Mouse (Mus musculus) skeletal muscle tissue, adult 2 months (tissue): ENCODE measurements around the gene Pth1r.
A peak's percentile ranks its signal among the peaks of the same experiment; 100 is the strongest.

Experiments
- DNase-seq: peaks from one replicate; pipeline ENCODE4 v3.0.0-alpha.2; 2012; ENCODE audit warnings: low read depth, low spot score

Gene Pth1r

DNA sequence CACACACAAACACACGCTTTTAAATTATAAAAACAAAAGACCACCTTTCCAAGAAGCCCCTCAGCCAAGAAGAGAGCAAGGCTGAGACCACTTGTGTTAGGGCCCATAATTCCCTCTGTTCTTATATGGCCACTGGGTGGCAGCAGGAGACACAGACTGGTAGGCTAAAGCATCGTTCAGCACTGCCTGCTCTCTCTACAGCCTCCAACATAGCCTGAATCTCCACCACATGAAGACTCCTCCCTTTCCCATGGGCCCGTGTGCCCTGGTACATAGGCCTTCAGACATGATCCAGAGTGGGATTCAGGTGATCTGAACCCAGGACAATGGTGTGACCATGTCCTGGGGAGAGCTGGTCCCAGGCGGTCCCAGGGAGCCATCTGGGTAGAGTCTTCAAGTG, 30.2 kb downstream of the Pth1r start:
- peak; percentile 47 for DNase-seq

- no peak for DNase-seq
These were observed 31.5 kb downstream of the Pth1r start for GRCm38 (mm10) chr9:110715426-110715825.

DNA sequence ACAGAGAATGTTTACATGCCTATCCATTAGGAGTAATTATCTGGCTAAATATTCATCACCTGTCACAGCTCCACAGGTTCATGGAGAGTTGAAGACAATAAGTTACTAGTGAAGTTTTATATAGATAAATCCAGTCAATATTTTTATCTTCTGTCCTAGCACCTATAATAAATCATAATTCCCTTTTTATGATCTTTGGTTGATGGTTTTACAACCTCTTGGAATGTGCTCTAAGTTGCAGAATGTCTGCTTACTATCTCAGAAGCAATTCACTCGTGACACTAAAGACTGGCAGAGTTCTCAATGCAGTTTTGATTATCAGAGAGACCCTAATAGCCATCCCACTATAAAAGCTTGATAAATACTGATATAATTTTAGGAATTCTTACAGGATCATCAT, 33.6 kb downstream of the Pth1r start:
- no peak for DNase-seq

DNA sequence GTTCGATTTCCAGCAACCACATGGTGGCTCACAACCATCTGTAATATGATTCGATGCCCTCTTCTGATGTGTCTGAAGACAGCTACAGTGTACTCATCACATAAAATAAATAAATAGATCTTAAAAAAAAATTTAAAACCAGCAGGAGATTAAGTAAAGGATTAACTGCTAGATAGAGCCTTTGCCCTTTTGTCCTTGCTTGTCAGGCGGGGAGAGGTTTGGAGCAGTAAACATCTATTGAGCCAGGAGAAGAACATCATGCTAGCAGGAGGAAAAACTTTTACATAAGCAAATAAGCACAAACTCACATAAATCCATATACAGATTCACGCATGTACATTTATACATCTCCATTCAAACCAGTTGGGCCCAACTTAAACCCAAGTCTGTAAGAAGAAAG, 34.4 kb downstream of the Pth1r start:
- DNase-seq = no peak

GRCm38 (mm10) chr9:110711996-110712395, 34.9 kb downstream of the Pth1r start:
- DNase-seq = no peak

- no peak for DNase-seq
These were observed 35.4 kb downstream of the Pth1r start for GRCm38 (mm10) chr9:110711532-110711931.

DNA sequence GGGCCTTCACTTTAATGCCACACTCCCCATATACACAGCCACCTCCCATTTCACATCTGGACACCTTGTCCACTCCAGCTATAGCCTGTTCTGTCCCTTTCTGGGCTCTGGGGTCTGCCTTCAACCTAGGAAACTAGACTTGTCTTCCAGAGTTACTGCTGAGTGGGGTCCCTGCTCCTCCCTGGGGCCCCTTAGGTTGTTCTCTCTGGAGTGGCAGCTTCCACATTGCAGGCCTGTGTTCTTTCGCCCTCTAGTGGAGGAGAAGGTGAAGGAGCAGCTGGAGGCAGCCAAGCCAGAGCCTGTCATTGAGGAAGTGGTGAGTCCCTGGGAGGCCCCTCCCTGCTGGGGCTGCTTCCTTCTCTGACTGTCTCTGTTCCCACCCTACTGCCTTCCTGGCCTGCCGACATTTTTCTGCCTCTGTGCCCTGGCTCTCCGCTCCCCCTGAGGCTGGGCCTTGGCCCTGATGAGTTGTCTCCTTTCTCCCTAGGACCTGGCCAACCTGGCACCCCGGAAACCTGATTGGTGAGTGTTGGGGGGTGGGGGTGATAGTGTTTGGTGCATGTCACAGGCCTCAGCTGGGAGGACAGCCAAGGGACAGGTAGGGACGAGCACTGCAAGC, 37.2 kb downstream of the Pth1r start:
- DNase-seq = peak; percentile 72

DNA sequence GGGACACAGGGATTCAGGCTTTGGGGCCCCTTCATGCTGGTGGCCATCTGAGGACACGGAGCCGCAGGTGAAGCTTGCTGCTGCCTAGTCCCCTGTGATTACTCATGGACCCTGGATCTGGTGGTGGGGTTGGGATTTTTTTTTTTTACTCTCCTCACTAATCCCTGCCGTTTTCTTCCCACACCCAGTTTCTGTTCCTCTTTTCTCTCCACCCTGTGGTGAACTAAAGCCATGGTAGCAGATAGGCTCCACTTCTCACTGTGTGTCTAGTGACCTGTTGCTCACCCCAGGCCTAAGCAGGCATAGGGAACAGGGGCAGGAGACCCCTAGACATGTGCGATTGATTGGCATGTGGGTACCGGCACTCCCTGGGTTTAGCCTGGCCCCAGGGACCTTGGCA, 40.2 kb downstream of the Pth1r start:
- no peak for DNase-seq

GRCm38 (mm10) chr9:110703951-110704350, 43.0 kb downstream of the Pth1r start:
- DNase-seq = no peak

GRCm38 (mm10) chr9:110702848-110703247, 44.1 kb downstream of the Pth1r start:
- DNase-seq = no peak

DNA sequence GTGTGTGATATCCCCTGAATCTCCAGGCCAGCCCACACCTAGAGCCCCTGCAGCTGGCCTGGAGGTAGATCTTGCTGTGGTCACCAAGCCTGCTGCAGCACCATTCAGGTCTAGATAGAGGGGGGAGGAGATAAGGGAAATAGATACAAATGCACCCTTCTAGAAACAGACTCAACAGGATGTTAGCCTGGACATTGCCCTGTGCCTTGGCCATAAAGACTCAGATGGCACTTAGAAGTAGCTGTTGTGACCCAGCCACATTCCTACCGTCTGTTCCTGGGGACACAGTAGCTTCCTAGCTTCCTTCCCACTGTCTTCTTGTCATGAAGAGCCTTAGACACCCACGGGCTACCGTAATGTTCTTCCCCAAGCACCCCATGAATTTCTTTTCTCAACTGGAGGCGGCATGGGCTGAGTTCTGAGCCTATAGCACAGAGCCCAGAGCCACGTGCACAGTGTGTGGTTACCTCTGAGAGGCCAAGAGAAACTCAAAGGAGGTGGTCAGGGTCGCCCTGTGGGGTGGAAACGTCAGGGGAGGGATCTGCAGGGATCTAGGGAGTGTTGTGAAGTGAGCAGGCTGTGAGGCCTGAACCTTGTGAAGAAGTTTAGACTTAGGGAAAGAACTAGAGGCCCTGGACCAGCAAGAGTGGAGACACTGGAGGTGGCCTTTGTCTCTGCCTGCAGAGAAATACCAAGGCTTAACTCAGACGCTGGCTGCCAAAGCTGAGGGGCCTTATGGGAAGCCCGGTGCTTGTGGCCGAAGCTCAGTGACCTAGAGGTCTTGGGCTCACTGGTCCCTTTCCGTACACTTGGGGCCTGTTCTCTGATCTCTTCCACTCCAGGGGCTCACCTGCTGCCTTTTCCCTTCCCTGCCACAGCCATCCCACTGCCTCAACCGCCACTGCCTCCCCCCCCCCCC, 45.6 kb downstream of the Pth1r start:
- no peak for DNase-seq

- no peak for DNase-seq
These were observed 47.4 kb downstream of the Pth1r start for GRCm38 (mm10) chr9:110699574-110699973.

- DNase-seq = no peak
These were observed 49.5 kb downstream of the Pth1r start for GRCm38 (mm10) chr9:110697465-110697864.

DNA sequence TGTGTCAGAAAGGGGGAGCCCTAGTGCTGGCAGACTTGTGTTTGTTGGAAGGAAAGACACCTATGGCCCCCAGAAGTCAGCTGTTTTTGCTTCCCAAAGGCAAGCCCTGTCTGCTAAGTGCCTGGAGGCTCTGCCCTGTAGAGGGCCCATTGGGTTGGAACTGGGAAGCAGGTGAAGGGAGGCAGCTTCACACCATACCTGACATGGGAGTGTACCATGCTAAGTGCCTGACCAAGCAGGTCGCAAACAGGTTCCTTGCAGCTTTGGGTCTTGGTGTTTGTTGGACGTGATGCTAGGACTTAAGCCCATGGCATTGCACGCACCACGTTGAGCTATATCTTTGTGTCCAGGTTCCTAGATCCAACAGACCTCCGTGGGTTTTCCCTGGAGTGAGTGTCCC, 50.5 kb downstream of the Pth1r start:
- DNase-seq = no peak

DNA sequence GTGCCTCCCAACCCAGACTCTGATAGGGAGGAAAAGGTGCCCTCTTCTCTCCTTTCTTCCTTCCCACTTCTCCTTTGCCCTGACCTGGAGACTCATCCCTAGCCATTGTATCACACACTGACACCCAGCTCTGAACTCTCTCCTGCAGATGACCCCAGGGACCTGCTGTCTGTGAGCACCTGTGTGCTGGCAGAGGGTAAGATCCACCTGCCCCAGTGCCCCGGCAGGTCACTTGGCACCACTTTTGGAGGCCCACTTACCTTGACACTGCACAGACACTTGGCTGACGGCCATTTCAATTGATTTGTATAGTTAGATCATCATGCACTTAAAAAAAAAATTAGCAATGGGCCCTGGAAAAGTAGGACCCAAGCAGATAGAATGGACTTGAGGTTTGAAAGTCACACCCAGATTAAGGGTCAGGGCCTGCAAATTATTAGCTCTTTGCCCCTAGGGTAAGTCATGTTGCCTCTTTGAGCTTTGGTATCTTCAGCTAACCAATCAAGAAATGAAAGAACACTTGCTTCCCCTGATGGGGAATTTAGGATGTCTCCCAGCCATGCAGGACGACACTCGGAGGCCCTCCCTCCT, 51.7 kb downstream of the Pth1r start:
- no peak for DNase-seq

DNA sequence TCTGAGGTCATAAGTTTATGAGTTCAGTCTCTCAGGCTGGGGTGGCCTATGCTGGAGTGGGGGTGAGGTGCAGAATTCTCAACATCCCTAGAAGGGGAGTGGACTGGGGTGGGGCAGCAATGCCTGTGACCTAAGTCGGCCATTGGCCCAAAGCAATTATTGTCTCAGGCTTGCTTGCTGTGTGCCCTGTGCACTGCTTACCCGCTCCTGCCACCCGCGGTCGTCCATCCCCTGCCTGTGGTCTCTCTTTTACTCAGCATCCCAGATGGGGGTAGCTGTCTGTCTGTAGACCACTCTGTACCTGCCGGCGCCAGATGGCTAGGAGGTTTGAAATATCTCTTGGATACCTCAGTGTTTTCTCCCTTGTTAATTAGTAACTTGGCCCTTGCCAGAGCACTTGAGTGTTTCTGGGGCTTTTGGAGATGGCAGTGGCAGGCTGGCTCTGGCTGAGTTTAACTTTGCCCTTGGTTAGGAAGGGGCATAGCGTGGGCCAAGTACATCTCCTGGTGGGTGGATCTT, 57.6 kb downstream of the Pth1r start:
- no peak for DNase-seq

DNA sequence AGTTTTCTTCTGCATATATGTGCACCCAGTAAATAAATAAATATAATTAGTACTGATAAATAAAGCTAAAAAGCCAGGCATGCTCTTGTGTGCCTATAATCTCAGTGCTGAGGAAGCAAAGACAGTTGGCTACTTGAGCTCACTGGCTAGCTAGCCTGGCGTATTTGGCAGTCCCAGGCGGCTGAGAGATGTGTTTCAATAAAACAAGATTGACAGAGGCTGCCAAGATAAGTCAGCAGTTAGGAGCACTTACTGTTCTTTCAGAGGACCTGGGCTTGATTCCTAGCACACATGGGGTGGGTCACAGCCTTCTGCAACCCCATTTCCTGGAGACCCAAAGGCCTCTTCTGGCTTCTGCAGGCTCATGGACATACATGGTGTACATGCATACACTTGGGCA, 59.1 kb downstream of the Pth1r start:
- DNase-seq = peak; percentile 79

DNA sequence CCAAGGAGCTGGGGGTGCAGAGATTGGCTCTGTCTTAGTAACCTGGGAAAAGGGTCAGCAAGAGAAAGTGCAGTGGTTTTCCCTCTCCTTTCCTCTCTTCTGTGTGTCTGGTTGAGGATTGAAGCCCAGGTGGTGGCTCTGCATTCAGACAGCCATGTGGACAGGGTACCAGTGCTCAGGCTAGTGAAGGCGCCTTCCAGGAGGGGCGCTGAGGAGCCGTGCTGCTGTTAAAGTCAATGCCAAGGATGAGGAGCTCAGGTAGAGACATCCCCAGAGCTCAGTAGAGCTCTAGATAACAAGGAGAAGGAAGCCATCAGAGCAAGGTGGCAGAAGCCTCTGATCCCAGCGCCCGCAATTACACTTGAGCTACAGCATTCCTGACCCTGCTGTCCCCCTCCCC, 59.9 kb downstream of the Pth1r start:
- no peak for DNase-seq

DNA sequence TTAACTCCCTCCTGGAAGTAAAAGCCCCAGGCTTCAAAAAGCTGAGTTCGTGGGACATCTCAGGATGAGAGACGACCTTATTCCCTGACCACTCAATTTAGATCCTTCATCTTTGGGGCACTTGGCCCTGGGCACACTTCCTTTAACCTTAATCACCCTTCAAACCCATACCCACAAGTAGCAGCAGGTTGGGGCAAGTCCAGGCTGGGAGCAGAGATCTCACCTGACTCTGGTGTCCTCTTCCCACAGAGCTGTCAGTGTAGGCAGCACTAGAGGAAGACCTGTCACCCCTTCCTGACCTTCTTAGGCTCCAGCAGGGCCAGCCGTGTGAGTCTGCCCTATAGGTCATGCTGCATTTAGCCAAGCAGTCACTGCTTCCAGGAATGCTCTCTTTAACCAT, 60.5 kb downstream of the Pth1r start:
- peak; percentile 50 for DNase-seq

DNA sequence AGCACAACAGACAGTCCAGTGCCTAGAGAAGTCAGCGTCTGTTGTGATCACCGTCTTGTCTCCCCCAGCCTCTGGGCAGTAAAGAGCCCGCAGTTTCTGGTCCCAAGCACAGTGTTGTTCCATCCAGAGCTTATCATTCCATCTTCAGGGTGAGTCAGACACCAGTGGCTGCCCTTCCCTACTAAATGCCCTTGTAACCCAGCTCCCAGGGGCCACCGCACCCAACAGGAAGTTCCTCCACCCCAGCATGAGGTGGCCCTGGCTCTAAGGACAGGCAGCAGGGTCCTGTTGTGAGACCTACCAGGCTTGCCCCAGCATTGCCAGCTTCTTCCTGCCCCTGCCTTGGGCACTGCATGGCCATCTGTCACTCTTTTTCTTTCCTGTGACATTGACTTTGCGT, 61.4 kb downstream of the Pth1r start:
- DNase-seq = no peak

GRCm38 (mm10) chr9:110685187-110685586, 61.8 kb downstream of the Pth1r start:
- DNase-seq = no peak

DNA sequence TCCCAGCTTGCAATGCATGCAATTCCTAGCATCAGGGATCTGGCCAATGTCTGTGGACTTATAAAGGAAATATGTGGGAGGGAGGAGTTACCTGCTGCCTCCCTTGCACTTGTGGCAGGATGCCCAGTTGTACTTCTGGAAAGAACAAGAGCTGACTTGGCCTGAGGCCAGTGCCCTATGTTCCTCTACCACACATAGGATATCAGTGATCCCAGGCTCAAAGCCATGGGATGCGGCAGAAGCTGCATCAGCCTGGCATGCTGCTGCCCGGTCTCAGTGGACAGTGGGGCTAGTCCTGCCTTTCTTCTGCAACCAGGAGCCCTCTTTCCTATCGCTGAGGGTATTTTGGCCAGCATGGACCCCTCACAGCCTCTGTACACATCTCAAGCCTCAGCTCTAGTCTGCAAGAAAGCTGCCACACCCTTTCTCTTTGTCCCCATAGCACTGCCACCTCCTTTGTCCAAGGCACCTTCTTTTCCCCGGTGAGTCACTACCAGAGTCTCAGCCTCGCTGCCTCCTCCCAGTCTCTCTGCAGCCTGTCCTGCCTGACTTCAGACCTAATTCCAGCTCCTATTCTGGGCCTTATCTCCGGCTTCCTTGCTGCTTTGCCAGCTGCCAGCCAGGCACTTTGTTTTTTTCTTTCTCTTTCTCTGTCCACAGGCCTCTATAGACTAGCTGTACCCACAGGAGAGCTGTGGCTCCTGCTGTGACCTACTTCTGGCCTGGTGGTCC, 62.7 kb downstream of the Pth1r start:
- DNase-seq = peak; percentile 59
